Mouse (Mus musculus) CD4-positive naive resting alpha-beta T cell, adult 57 days (primary cell): ENCODE results near the gene Apoh. TPM values are rescaled to one million over a fixed set of nuclear protein-coding genes. Genes with fewer than 3 reads are reported as not detected.

Experiments
- total RNA-seq: library from RNA; stranded (reverse); gene quantifications from one replicate; pipeline ENCODE4 v1.2.4, GENCODE M21; 2023

Apoh gene
- not detected for total RNA-seq

GRCm38 (mm10) chr11:108342781-108343768, at the start of gene Apoh:
TSS of gene Apoh (plus strand) at chr11:108343354.

GRCm38 (mm10) chr11:108343789-108344462, 772 bp downstream of the Apoh start, which contains the start of gene Prkca:
TSS of gene Prkca (minus strand) at chr11:108343928.

DNA sequence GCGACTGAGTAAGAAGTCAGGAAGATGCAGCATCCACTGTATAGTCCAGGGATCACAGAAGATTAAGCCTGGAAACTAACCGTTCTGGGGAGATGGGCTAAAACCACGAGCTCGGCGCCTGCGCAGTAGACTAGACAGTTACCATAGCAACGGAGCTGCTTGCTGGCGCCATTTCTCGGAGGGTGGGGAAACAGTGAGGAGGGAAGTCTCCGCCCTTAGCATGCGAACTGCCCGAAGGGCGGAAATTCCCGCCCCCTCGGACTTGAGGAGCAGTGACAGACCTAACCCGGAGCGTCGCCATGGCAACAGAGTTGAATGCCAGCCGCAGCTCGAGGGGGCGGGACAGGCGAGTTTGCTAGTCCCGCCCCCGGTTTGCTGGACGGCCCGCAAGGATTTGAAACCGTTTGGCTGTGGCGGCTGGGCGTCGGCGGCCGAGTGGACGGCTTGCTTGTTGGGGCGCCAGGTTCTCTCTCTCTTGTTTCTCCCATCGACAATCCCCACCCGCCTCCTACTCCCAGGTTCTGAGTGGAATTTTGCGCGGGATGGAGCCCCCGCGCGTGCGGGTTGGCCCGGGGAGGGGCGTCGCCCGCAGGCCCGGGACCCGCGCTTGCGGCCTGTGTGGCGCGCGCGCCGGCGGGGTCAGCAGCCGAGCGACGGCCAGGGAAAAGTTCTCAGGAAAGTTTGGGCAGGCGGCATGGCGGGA, 81.9 kb downstream of the Apoh start, which contains the start of gene Cep112:
Cep112 (plus strand) TSS at position 304 of the 703 bp plus-strand sequence.

Other genes starting within 250 kb of the Apoh start
- gene Prkca, start 574 bp downstream of the Apoh start, total RNA-seq, result 84.9 TPM
- 0.41 TPM for gene Cep112, start 81.8 kb downstream of the Apoh start, total RNA-seq